Mouse (Mus musculus) layer of hippocampus, adult 2 months (tissue): ENCODE results near the gene Skil. TPM values are rescaled to one million over a fixed set of nuclear protein-coding genes. Genes with fewer than 3 reads are reported as not detected.

Experiments used
- DNase-seq, 2 experiments: peaks; one replicate each; pipeline ENCODE4 v3.0.0; 2022; ENCODE audit warnings: low spot score in 2 of 2
- H3K27ac ChIP-seq: fragments of 200-600 bp; 2 replicates; pipeline ENCODE4 v1.8.1; 2022
- H3K4me3 ChIP-seq: fragments of 200-600 bp; 2 replicates; pipeline ENCODE4 v1.8.1; 2022; ENCODE audit warnings: mild to moderate bottlenecking
- CTCF ChIP-seq: fragments of 200-600 bp; conservative IDR thresholded peaks from 2 replicates; pipeline ENCODE4 v1.8.1; 2022; ENCODE audit warnings: antibody characterized with exemption, mild to moderate bottlenecking, moderate library complexity
- total RNA-seq, 2 experiments: library from RNA; stranded (reverse); gene quantifications; 2 replicates each; pipeline ENCODE4 v1.2.3; 2021

Gene Skil
- total RNA-seq, 2 experiments from 2014 or later, result 64.9 to 68.3 TPM

DNA sequence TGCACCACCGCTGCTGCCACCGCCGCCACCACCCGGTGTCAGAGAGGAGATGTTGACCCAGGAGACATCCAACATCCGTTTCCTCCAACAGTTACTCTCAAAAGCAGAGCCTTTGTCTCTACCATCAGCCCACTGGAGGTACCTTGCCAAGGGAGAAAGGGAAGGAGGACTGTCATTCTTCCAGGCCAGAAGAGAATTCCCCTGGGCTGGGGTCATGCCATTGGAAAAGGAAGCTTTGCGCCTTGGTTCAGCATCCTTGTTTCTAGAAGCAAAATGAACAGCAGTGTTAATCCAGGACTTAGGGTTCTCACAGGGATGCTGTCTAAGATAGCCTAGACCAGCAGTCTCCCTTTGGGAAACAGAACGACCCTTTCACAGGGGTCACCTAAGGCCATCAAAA, 32.5 kb upstream of the Skil start:
- H3K4me3 ChIP-seq, result no peak overlapping the region
- TF ChIP-seq CTCF, result no peak

DNA sequence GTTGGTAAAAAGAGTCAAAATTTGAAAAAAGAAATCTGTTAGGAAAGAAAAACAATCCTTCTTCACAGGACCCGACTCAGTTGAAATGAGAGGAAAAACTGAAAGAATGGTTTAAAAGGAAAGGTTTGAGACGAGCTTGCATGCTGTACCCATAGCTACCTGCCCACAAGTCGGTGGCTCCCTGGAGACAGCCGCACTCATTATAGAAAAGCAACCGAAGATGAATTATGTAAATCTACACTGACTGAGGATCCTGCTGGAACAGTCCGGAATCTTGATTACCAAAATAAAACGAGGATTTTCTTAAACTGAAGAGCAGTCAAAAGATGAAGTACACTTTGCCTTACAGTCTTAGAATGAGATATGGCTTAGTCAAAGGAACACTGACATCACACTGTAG, 26.4 kb upstream of the Skil start:
- H3K4me3 ChIP-seq, result no peak overlapping the region
- no peak overlapping the region for H3K27ac ChIP-seq
- TF ChIP-seq CTCF, result no peak
- DNase-seq, result no peak

More for the DNA sequence above, 32.5 kb upstream of the Skil start:
- H3K27ac ChIP-seq, result no peak overlapping the region
- DNase-seq, result no peak

DNA sequence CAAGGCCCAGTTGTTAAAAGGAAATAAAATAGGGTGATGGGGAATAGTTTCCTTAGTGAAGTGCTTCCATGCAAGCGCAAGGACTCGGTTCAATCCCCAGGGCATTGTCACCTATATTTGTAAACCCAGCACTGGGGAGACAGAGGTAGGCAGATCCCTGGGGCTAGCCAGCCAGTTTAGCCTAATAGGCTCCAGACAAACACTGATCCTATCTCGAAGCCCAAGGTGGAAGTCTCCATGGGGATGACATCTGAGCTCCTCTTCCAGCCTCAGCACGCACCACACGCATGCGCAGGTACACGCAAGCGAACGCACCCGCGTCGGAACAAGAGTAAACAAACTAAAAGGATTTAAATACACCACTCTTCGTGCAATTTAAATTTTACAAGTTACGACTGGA, 23.1 kb upstream of the Skil start:
- DNase-seq, result no peak
- Histone ChIP-seq H3K27ac (no peak overlapping the region), H3K4me3 (no peak overlapping the region)
- TF ChIP-seq CTCF, result no peak

DNA sequence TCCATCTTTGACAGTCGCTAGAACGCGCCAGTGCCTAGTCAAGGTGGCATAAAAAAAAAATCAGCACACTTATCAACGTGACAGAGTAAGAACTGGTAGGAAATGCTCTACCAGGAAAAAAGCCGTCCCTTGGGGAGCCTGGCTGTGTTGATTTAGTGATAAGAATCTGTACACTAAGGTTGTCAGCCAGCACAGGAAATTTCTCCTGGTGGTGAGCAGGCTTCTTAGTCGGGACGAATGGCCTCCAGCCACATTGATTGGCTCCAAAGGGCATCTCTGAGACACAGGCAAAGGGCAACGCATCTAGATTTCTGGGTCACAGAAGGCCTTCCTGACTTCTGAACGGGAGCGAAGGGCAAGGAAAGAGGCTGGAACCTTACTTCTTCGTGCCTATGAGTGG, 19.1 kb upstream of the Skil start:
- DNase-seq, result no peak
- Histone ChIP-seq H3K27ac (no peak overlapping the region), H3K4me3 (no peak overlapping the region)
- 0 out of 2 replicates have a peak, but pooled peaks have one; percentile 5 for TF ChIP-seq CTCF

DNA sequence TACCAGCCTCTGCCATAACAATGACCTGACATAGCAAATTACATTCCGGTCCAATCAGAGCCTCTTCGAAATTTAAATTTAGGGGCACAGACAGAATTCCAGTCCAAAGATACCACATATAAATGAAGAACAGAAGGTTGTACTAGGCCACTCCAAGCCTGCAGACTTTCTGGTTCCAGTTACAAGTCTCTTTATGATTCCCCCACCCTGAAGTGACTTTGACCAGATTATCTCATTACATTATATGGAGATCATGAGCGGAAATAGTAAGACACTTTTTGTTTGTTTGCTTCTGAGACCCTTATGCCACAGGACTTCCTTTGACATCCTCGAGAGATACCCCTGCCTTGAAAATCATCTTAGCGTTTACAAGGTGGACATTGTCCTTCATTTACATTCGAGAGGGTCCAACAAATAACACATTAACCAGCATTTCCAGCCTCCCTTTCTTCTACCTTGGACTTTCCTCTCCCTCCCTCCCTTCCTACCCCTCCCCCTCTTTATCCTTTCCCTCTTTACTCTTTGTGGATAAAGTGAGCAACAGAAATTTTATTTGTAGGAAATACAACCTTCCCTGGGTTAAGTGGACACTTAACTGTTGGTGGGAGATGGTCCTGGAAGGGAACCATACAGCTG, 17.7 kb upstream of the Skil start:
- TF ChIP-seq CTCF, result no peak
- H3K27ac ChIP-seq, result no peak overlapping the region
- DNase-seq, result no peak
- H3K4me3 ChIP-seq, result no peak overlapping the region

DNA sequence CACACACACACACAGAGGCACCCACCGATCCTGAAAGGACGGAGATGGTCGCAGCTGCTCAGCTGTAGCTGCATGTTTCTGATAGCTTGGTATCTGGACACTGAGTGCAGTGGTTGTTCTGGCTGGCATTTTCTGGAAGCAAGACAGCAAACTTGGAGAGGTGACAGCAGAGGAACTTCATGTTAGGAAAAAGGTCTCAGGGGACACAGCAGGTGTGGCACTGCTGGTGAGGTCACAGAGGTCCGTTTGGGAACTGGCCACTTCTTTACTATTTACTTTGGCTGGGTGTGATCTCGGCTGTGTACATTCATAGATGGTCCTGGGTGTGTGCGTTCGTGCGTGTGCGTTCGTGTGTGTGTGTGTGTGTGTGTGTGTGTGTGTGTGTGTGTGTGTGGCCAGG, 15.4 kb upstream of the Skil start:
- H3K4me3 ChIP-seq, result no peak overlapping the region
- no peak for DNase-seq

DNA sequence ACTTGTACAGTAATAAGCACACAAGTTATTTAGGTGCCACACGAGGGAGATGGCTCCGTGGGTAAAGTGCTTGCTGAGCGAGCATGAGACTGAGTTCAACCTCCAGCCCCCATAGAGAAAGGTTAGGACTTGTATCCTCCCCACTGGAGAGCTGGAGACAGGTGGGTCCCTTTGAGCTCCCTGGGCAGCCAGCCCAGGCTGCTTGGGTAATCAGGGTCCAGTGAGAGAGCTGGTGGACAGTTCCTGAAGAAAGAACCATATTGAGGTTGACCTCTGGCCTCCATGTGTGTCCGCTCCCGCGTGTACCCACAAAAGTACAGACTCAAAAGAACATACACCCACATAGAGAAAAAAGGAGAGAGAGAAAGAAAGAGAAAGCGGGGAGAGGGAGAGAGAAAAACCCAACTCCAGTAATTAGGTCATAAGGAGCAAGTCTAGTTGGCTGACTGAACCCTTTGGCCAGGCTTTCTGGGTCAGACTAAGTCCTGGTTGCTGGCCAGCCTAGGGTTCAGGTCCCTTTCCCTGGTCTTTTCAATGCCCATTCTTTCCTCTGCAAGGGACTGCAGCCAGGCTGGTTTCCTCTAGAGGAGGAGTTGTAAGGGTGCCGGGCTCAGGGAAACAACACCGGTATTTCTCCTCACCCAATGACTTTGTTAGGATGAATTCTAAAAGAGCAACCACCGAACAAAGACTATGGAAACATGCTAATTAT, 13.9 kb upstream of the Skil start:
- Histone ChIP-seq H3K4me3 (no peak overlapping the region), H3K27ac (no peak overlapping the region)
- peak; percentile 37 to 52 for DNase-seq
- TF ChIP-seq CTCF, result no peak

More for the DNA sequence above, 15.4 kb upstream of the Skil start:
- no peak for TF ChIP-seq CTCF
- no peak overlapping the region for H3K27ac ChIP-seq

DNA sequence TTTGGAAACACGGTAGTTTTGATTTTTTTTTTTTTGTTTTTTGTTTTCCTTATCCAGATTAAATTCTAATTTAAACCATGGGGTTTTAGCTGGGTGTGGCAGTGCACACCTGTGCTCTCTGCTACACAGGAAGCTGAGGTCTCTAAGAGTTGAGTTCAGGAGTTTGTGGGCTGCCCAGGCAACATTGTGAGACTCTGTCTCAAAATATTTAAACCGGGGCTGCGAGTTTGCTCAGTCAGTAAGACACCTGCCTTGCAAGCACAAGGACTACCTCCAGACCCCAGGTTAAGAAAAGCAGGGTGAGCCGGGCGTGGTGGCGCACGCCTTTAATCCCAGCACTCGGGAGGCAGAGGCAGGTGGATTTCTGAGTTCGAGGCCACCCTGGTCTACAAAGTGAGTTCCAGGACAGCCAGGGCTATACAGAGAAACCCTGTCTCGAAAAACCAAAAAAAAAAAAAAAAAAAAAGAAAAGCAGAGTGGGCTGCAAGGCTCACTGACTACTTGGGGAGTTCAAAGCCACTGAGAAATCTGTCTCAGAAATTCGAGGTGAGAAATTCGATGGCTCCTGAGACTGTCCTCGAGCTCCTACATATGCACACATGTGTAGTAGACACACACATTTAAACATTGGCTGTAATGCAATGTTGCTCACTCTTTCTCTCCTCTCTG, 11.9 kb upstream of the Skil start:
- H3K27ac ChIP-seq, result no peak overlapping the region
- TF ChIP-seq CTCF, result no peak
- no peak for DNase-seq
- no peak overlapping the region for H3K4me3 ChIP-seq

DNA sequence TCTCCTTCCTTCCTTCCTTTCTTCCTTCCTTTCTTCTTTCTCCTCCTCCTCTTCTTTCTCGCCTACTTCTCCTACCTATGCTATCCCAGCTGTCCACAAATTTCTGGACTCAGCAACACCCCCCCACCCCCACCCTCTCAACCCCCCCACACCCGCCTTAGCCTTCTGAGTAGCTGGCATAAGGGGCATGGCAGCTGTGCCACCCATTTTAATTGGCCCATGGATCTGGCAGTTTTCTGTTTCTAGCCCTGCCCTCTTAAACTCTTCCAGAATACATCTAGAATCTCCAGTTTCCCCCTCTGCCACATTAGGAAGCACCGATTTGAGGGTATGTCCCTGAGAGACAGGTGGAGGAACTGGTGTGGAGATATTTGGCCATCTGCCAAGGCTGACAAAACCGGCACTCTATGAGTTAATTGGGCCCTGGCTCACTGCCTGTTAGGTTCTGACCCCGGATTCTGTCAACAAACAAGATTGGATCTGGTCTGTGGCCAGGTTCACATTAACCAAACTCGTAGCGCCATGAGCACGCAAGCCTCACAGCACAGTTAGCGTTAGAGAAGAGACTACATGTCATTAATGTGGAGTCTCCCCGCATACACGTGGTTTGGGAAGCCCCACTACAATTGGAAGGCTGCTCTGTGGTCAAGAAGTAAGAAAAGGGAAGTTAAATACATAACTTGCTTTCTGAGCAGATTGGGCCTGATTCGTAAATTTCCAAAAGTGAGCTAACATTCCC, 11.2 kb upstream of the Skil start:
- H3K27ac ChIP-seq, result no peak overlapping the region
- no peak overlapping the region for H3K4me3 ChIP-seq
- no peak for TF ChIP-seq CTCF
- no peak for DNase-seq

DNA sequence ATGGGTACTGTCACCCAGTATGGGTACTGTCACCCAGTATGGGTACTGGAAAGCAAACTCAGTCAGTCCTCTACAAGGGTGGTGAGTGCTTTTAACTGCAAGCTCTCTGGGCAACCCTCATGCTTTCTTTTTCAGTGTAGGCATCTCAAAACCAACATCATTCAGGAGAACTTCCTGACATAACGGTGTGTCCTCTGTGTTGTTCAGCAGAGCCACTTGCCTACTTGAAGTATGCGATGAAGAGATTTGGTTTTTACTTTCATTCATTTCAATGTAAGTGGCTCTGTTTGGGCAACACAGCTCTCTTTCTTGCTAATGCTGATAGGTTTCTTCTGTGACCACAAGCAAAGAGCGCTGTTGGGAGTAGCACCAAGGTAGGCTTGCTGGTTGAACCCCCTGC, 9.9 kb upstream of the Skil start:
- no peak for TF ChIP-seq CTCF
- DNase-seq, result no peak

DNA sequence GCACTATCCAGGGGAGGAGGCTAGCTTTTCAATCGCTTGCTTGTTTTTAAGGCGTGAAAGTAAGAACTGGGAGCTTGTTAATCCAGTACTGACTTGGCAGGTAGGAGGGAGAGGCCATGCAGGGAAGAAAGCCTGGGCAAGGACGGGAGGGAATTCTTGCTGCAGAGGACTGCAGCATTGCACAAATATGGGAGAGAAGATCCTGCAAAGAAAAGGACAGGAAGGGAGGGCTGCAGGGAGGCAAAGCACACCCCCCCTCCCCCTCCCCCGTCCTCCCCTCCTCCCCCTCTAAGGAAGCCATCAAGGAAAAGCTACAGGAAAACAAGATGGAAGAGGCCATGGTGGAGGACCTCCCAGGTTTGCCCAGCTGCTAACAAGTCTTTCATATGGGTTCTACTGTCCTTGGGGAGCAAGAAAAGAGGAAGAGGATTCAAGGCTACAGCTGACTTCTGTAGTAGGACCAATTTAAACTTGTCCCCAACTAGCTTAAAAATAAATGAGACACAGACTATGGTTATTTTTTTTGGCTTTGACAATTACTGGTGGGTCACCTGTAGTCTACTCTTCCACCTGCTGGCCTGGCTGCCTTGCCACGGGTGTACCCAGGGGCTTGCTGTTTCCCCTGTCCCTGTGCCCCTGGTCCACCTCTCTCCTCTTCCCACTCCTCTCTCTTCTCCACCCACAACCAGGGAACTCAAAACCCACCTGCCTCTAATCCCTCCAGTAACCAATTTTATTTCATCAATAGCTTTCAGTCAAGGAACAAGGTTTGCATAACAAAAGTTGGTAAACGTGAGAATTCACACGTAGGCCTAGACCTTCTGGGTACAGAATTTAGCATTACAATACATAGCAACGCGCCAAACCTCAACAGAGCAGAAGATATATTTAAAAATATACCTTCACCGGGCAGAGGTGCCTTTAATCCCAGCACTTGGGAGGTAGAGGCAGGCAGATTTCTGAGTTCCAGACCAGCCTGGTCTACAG, 5.8 kb upstream of the Skil start:
- no peak for TF ChIP-seq CTCF

More for the DNA sequence above, 9.9 kb upstream of the Skil start:
- no peak overlapping the region for H3K27ac ChIP-seq
- H3K4me3 ChIP-seq, result no peak overlapping the region

DNA sequence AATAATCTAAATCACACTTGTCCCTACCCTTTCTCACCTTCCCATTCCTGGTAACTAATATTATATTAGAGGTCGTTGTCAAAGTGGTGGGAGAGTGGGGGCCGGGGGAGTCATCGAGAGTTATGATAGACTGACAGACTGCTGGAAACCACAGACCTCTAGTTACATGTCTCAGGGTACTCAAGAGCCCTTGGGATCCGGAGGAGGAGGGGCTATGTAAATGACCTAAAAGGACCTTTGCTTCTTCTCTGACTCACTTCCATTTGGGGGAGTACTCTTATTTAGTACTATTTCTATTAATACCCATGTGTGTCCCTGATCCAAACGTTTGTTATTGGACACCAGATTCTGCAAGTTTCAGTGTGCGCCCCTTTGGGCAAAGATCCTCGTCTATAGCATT, 4.9 kb upstream of the Skil start:
- TF ChIP-seq CTCF, result no peak
- no peak for DNase-seq
- Histone ChIP-seq H3K27ac (no peak overlapping the region), H3K4me3 (no peak overlapping the region)

More for the DNA sequence above, 5.8 kb upstream of the Skil start:
- Histone ChIP-seq H3K4me3 (no peak overlapping the region), H3K27ac (no peak overlapping the region)
- no peak for DNase-seq
